Mouse (Mus musculus) liver, postnatal 0 days (tissue): ENCODE measurements around the gene Vcp. TPM values are rescaled to one million over a fixed set of nuclear protein-coding genes. Genes with fewer than 3 reads are reported as not detected.

Experiments
- ATAC-seq: fragments of 200-750 bp; cut with Nextera tagmentation; 2 replicates; pipeline ENCODE4 v1.8.0; 2017; ENCODE audit warnings: mild to moderate bottlenecking, moderate library complexity
- DNase-seq: peaks from one replicate; pipeline ENCODE4 v3.0.0-alpha.2; 2016
- H3K27ac ChIP-seq: fragments of 300-500 bp; sonication (generic); 2 replicates; pipeline ENCODE4 v1.5.1; 2014; ENCODE audit warnings: antibody characterized with exemption, moderate library complexity, mild to moderate bottlenecking, low read depth
- H3K27me3 ChIP-seq: fragments of 300-500 bp; sonication (generic); 2 replicates; pipeline ENCODE4 v1.6.1; 2014; ENCODE audit warnings: low read length, control low read depth, mixed read lengths; ENCODE audit not compliant: insufficient read depth
- H3K36me3 ChIP-seq: fragments of 300-500 bp; sonication (generic); replicated peaks from 2 replicates; pipeline ENCODE4 v1.6.1; 2014; ENCODE audit warnings: mild to moderate bottlenecking, control low read depth, low read length, moderate library complexity, mixed read lengths; ENCODE audit not compliant: insufficient read depth
- H3K4me1 ChIP-seq: fragments of 300-500 bp; sonication (generic); 2 replicates; pipeline ENCODE4 v1.6.1; 2014; ENCODE audit warnings: antibody characterized with exemption, mild to moderate bottlenecking, control low read depth; ENCODE audit not compliant: insufficient read depth
- H3K4me2 ChIP-seq: fragments of 300-500 bp; sonication (generic); 2 replicates; pipeline ENCODE4 v1.6.1; 2014; ENCODE audit warnings: low read depth, mild to moderate bottlenecking, low read length, moderate library complexity, mixed read lengths
- H3K4me3 ChIP-seq: fragments of 300-500 bp; sonication (generic); 2 replicates; pipeline ENCODE4 v1.5.1; 2014; ENCODE audit warnings: low read depth, low read length
- H3K9ac ChIP-seq: fragments of 300-500 bp; sonication (generic); replicated peaks from 2 replicates; pipeline ENCODE4 v1.6.1; 2014; ENCODE audit warnings: mild to moderate bottlenecking, moderate library complexity
- H3K9me3 ChIP-seq: fragments of 300-500 bp; sonication (generic); 2 replicates; pipeline ENCODE4 v1.6.1; 2016; ENCODE audit warnings: mild to moderate bottlenecking, control low read depth, low read length, mixed read lengths
- CTCF ChIP-seq: sonication (generic); IDR thresholded peaks from 2 replicates; pipeline ENCODE4 v1.5.1; 2016; ENCODE audit warnings: antibody characterized with exemption, low read depth
- EP300 ChIP-seq: IDR thresholded peaks from 2 replicates; pipeline ENCODE4 v1.6.1; 2016; ENCODE audit warnings: antibody characterized with exemption, low read depth, mild to moderate bottlenecking
- WGBS: fragments of 180-500 bp; shearing (Covaris S2); extraction: QIAGEN DNeasy Blood & Tissue Kit; methylation state at CpG from one replicate; pipeline ENCODE4 v1.1.7; 2014; ENCODE audit not compliant: insufficient replicate concordance; 5-methylcytosine and 5-hydroxymethylcytosine counted together
- polyA plus RNA-seq: library from polyadenylated mRNA; unstranded; fragments of >200 nt; fragmentation: Nextera tagmentation; extraction: Ambion mirVana; gene quantifications from 2 replicates; pipeline ENCODE4 v1.2.1, GENCODE M21; 2015

Gene Vcp
- polyA plus RNA-seq, 1 experiment from 2014 or later, result 145 TPM

GRCm38 (mm10) chr4:43021341-43021740, 21.0 kb upstream of the Vcp start:
- H3K9ac ChIP-seq, result no peak overlapping the region
- H3K9me3 ChIP-seq, result no peaks in the 10 kb centered on the region
- 88% methylated on average over 17 of the region's 17 CpGs for WGBS
- H3K4me3 ChIP-seq, result no peak overlapping the region
- H3K27me3 ChIP-seq, result no peaks in the 10 kb centered on the region
- peaks cover 37% of the 10 kb centered on the region for H3K36me3 ChIP-seq
- no peak overlapping the region for H3K4me2 ChIP-seq
- no peak for DNase-seq
- H3K4me1 ChIP-seq, result peaks cover 7% of the 10 kb centered on the region
- no peak for ATAC-seq
- TF ChIP-seq EP300, result no peak
- no peak for TF ChIP-seq CTCF
- H3K27ac ChIP-seq, result no peak overlapping the region

GRCm38 (mm10) chr4:43020876-43021275, 20.6 kb upstream of the Vcp start:
- no peak overlapping the region for H3K27ac ChIP-seq
- DNase-seq (no peak), ATAC-seq (no peak)
- H3K27me3 ChIP-seq, result no peaks in the 10 kb centered on the region
- TF ChIP-seq CTCF (no peak), EP300 (no peak)
- H3K9me3 ChIP-seq, result no peaks in the 10 kb centered on the region
- H3K4me2 ChIP-seq, result no peak overlapping the region
- WGBS, result 90% methylated on average over 16 of the region's 16 CpGs
- peaks cover 37% of the 10 kb centered on the region for H3K36me3 ChIP-seq
- no peak overlapping the region for H3K9ac ChIP-seq
- H3K4me3 ChIP-seq, result no peak overlapping the region
- H3K4me1 ChIP-seq, result peaks cover 7% of the 10 kb centered on the region

GRCm38 (mm10) chr4:43019641-43020465, 19.5 kb upstream of the Vcp start:
- 70% methylated on average over 23 of the region's 23 CpGs for WGBS
- DNase-seq (no peak), ATAC-seq (no peak)
- TF ChIP-seq EP300 (no peak), CTCF (no peak)
- no peak overlapping the region for H3K9ac ChIP-seq
- no peaks in the 10 kb centered on the region for H3K27me3 ChIP-seq
- H3K36me3 ChIP-seq, result peaks cover 37% of the 10 kb centered on the region
- peaks cover 3% of the 10 kb centered on the region for H3K4me1 ChIP-seq
- H3K4me3 ChIP-seq, result no peak overlapping the region
- no peak overlapping the region for H3K27ac ChIP-seq
- no peak overlapping the region for H3K4me2 ChIP-seq
- no peaks in the 10 kb centered on the region for H3K9me3 ChIP-seq

GRCm38 (mm10) chr4:43019176-43019575, 18.9 kb upstream of the Vcp start:
- WGBS, result 87% methylated on average over 10 of the region's 10 CpGs
- Histone ChIP-seq H3K27ac (no peak overlapping the region), H3K36me3 (peaks cover 34% of the 10 kb centered on the region), H3K4me2 (no peak overlapping the region), H3K27me3 (no peaks in the 10 kb centered on the region), H3K4me1 (no peaks in the 10 kb centered on the region; the same call in 1 of the 2 replicates), H3K9me3 (no peaks in the 10 kb centered on the region), H3K4me3 (no peak overlapping the region), H3K9ac (no peak overlapping the region)
- DNase-seq, result no peak
- TF ChIP-seq EP300, result no peak
- TF ChIP-seq CTCF, result no peak
- ATAC-seq, result no peak

- TF ChIP-seq CTCF, result no peak
These were observed 17.8 kb upstream of the Vcp start for GRCm38 (mm10) chr4:43018156-43018555.

GRCm38 (mm10) chr4:43012091-43012490, 11.8 kb upstream of the Vcp start:
- no peak overlapping the region for H3K4me3 ChIP-seq
- no peaks in the 10 kb centered on the region for H3K27me3 ChIP-seq
- no peak overlapping the region for H3K4me2 ChIP-seq
- peaks cover 6% of the 10 kb centered on the region; the same call in 1 of the 2 replicates for H3K4me1 ChIP-seq
- no peaks in the 10 kb centered on the region; the same call in 1 of the 2 replicates for H3K36me3 ChIP-seq
- ATAC-seq (no peak), DNase-seq (no peak)
- TF ChIP-seq CTCF (no peak), EP300 (no peak)
- H3K9ac ChIP-seq, result no peak overlapping the region
- H3K27ac ChIP-seq, result no peak overlapping the region
- 76% methylated on average over 1 of the region's 1 CpGs for WGBS
- H3K9me3 ChIP-seq, result no peaks in the 10 kb centered on the region

More at GRCm38 (mm10) chr4:43018156-43018555, 17.8 kb upstream of the Vcp start:
- Histone ChIP-seq H3K27me3 (no peaks in the 10 kb centered on the region), H3K27ac (no peak overlapping the region), H3K4me2 (no peak overlapping the region), H3K9ac (no peak overlapping the region), H3K36me3 (peaks cover 28% of the 10 kb centered on the region), H3K4me3 (no peak overlapping the region), H3K9me3 (no peaks in the 10 kb centered on the region), H3K4me1 (no peaks in the 10 kb centered on the region)
- no peak for DNase-seq
- WGBS, result 85% methylated on average over 4 of the region's 4 CpGs
- ATAC-seq, result no peak
